Mouse (Mus musculus): ENCODE data around the gene Nom1.

Nom1 gene

DNA sequence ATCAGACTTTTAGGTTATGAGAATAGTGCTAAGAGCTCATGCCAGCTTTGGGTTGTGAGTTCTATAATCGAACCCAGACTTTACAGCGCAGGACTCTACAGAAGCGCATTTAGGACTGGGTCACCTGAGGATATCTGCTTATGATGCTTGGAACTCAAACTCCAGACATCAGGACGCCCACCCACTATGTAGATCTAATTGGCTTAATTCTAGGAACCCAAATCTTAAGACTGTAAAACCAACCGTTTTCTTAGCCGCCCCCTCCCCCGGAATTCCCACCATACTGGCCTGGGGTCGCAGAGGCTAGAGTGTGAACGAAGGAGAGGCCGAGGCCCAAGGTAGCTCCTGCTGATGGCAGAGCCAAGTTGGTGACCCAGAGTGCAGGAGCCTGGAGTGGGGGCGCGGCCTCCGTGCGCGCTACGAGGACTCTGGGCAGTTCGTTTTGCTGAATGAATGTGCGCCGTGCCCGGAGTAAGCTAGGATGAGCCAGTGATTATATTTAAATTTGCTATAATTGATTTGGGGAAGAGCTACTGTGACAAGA lies 36.5 kb downstream of the Nom1 start:
- DNase-seq (ENCODE audit: low spot score in 2 of 2) = no peak

DNA sequence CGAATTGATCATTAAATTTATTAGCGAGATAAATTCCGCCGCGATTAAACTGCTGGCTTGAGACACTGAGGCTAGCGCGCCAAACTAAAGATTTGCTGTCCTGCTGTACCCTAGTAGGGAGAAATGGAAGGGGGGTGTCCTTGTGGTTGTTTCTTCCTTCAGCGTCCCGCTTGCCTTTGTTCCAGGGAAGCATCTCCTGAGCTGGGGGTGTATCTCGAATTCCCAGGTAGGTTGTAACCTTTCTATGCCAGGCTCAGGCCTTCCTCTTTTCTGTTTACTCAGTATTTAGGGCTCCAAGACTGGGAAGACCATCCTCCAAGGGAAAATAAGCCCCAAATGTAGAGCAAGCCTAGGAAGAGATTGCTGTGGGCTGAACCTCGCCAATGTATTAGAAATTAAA lies 36.9 kb downstream of the Nom1 start:
- no peak for DNase-seq (ENCODE audit: low spot score in 2 of 2)

- DNase-seq (ENCODE audit: low spot score in 2 of 2) = no peak
These were observed 37.6 kb downstream of the Nom1 start for GRCm38 (mm10) chr5:29471855-29472665.

GRCm38 (mm10) chr5:29473551-29474245 lies 39.2 kb downstream of the Nom1 start:
- no peak for DNase-seq (ENCODE audit: low spot score in 2 of 2)

DNA sequence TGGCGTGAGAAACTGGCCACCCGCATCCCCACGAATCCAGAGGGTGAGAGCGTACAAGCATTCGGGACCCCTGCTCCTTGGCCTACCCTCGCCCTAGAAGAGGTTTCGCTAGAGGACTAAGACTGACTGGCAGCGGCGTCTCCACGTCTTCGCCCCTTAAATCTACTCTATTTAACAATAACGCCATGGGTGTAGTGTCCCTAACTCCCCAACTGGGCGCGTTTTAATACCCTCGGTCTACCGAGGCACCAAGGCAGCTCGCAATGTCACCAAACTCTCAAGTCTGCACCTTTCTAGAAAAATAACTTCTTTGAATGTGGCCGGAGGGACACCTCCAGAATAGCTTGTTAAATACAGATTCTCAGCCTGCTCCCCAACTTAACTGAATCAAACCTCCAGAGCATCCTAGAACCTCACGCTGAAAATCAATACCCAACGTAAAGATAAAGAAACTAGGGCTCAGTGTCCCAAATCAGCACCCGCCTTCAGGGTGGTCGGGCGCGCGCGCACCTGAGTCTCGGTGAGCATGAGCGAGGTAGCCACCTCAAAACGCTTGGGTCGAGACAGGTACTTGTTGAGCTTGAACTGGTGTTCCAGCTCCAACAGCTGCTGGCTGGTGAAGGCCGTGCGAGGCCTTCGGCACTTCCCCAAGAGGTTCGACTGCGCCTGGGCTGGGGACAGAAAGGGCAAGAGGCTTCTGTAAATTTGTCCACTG lies 39.9 kb downstream of the Nom1 start:
- no peak for DNase-seq (ENCODE audit: low spot score in 2 of 2)

DNA sequence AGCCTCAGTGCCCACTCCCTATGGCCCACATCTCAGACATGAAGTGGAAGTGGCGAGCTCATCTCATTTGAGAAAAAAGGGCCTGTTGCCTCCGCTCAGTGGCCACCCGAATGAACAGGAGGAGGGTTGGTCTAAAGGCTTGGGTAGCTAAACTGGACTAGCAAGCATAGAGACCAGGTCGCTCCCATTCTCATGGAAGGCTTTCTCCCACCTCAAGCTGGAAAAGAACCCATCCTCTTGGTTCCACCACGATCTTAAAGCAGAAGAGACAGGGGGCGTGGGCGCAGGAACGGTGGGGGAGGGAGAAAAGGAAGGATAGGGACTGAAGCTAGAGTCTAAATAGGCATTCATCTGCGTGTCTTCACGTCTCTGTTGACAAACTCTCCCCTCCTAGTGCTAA lies 40.6 kb downstream of the Nom1 start:
- DNase-seq (ENCODE audit: low spot score in 2 of 2) = no peak

GRCm38 (mm10) chr5:29475556-29475955 lies 41.1 kb downstream of the Nom1 start:
- DNase-seq (ENCODE audit: low spot score in 2 of 2) = no peak

DNA sequence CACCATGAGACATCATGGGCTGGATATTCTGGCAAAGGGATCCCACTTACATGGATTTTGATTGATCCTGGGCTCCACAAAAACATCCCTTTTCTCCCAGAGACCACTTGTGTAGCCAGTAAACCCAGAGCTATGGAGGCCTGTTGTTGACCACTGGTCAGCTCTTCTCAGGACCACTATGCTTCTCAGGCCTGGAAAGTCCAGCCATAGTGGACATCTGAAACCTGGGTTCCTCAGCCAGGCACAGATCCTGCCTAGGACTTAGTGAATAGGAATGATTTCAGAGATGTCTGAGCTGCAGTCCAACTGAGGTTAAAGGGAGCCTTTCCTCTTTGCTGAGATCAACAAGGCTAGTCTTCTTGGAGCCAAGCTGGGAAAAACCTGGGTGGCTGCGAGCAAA lies 41.6 kb downstream of the Nom1 start:
- no peak for DNase-seq (ENCODE audit: low spot score in 2 of 2)

- DNase-seq (ENCODE audit: low spot score in 2 of 2) = no peak
These were observed 43.2 kb downstream of the Nom1 start for GRCm38 (mm10) chr5:29477474-29478207.

GRCm38 (mm10) chr5:29478208-29479197 lies 44.0 kb downstream of the Nom1 start, which contains the start of gene Mnx1:
Mnx1 (minus strand) TSS chr5:29478470.
- no peak for DNase-seq (ENCODE audit: low spot score in 2 of 2)

DNA sequence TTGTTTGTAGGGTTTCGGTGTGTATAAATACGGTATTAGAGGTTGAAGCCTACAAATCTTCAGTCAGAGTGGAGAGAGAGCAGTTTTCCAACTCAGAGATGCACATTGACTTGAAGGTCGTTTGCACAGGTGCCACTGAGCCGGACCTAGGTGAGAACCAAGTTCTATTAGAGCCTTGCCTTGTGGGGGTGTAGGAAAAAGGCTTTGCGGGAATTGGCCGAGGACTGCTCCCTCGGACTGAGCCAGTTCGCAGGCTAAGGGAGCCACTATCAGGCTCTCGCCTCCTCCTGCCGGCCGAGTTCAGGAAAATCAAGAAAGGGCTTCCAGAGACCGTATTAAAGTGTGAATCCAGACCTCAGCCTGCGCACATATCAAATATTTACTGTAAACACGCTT lies 44.7 kb downstream of the Nom1 start:
- DNase-seq (ENCODE audit: low spot score in 2 of 2) = no peak

DNA sequence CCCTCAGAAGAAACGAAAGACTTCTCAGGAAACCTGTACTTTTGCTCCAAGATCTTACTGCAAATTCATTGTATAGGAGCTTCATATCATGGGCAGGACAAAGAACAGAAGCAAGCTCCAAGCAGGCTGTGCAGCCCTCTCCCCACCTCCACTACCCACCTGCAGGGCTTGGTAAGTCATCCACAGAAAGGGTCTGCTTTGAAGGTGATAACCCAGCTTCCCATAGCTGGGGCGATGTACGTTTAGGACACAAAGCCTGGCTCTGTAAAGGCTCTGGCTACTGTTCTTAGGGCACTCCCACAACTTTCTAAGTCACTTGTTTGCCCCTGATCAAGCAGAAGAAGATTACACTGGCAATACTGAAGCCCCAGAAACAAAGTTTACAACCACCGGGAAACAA lies 49.3 kb downstream of the Nom1 start:
- no peak for DNase-seq (ENCODE audit: low spot score in 2 of 2)

- DNase-seq (ENCODE audit: low spot score in 2 of 2) = no peak
These were observed 50.8 kb downstream of the Nom1 start for GRCm38 (mm10) chr5:29484965-29485940.

DNA sequence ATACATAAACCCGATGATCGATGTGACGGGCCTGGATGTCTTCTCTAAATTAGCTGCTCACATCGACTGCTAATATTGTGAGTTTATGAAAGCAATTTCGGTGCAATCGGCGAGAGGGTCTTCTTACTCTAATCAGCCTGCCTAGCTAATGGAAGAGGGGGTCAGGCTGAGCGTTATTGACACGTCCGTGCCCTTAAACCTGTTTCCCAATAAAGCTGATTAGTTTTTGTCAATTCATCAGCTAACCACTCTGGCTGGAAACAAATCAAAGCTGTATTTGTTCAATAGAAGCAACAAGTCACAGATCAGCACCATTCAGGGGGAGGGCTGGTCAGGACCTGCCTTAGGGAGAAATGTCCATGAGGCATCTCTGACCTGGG lies 51.5 kb downstream of the Nom1 start:
- no peak for DNase-seq (ENCODE audit: low spot score in 2 of 2)

GRCm38 (mm10) chr5:29487321-29487720 lies 52.9 kb downstream of the Nom1 start:
- no peak for DNase-seq (ENCODE audit: low spot score in 2 of 2)

GRCm38 (mm10) chr5:29507013-29507412 lies 72.5 kb downstream of the Nom1 start:
- DNase-seq (ENCODE audit: low spot score in 2 of 2) = no peak

All from urinary bladder, postnatal 4 days (tissue).